Mouse (Mus musculus): ENCODE results near the gene L3mbtl2. TPM values are rescaled to one million over a fixed set of nuclear protein-coding genes. Genes with fewer than 3 reads are reported as not detected.
A peak's percentile ranks its signal among the peaks of the same experiment; 100 is the strongest.

The L3mbtl2 gene
- polyA plus RNA-seq (2015; fragmentation: Nextera tagmentation; extraction: Ambion mirVana), result 9.2 and 9.4 TPM in 2 replicates

DNA sequence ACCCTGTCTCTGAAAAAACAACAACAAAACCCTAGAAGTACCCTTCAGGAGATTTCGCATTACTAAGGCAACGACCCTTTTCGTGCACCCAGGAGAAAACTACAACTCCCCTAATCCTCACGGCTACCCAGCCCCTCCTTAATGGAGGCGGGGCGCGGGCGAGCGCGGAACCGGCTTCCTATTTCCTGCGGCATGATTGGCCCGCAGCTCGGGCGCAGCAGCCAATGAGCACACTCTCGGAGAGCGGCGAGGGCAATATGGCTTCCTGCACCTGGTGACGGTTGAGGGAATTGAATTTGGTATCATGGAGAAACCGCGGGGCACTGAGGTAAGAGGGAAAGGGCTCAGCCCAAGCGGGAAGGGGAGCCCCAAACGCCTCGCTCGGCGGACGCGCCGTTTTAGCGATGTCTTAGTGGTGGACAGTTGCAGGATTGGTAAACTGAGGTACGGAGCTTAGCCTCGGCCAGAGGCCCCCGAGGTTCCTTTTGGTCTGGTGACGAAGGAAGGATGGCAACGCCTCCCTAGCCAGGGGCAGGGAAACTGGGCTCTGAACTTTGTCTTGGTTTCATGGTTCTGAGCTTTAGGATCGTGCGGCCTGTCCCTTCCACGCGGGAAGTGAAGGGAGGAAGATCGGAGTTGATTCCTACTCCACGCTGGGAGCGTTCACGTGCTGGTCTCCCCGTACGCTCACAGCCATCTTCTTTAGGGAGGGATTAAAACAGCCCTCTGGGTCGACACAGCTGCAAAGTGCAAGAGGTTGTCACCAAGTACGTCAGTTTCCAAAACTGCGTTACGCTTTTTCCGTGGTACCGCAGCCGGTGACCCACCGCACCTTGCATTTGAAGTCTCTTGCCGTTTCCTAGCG lies at the start of gene L3mbtl2:
Gene L3mbtl2, plus strand, starts transcription at position 193 of the 865 bp plus-strand sequence.
- TF ChIP-seq EP300 (optimal IDR thresholded peaks at IDR 0.05), result no peak
- TF ChIP-seq CTCF (IDR thresholded peaks at IDR 0.05; ENCODE audit: low read depth), result peak; percentile 50
- Histone ChIP-seq H3K4me3 (ENCODE audit: low read depth, low read length) (peak within 1 kb of the TSS; percentile 74), H3K36me3 (ENCODE audit: control insufficient read depth, insufficient read depth, low read length) (peaks cover 7% of the 10 kb centered on the region; the same call in 1 of the 2 replicates), H3K4me2 (replicated peaks; ENCODE audit: low read depth) (peak within 1 kb of the TSS; percentile 96), H3K27ac (replicated peaks) (peak within 1 kb of the TSS; percentile 65; the same call in 1 of the 2 replicates), H3K9me3 (ENCODE audit: control insufficient read depth, low read length) (no peaks in the 10 kb centered on the region), H3K9ac (ENCODE audit: low read length) (peak within 1 kb of the TSS; percentile 68), H3K27me3 (ENCODE audit: control insufficient read depth, insufficient read depth, low read length) (no peaks in the 10 kb centered on the region), H3K4me1 (replicated peaks; ENCODE audit: control insufficient read depth, insufficient read depth) (peaks cover 4% of the 10 kb centered on the region; the same call in 1 of the 2 replicates)
- ATAC-seq (ENCODE audit: low FRiP score, low TSS enrichment) (peak; percentile 99), DNase-seq (ENCODE audit: low spot score) (peak; percentile 94)
- WGBS, result under 1% methylated on average over 53 of the region's 55 CpGs

DNA sequence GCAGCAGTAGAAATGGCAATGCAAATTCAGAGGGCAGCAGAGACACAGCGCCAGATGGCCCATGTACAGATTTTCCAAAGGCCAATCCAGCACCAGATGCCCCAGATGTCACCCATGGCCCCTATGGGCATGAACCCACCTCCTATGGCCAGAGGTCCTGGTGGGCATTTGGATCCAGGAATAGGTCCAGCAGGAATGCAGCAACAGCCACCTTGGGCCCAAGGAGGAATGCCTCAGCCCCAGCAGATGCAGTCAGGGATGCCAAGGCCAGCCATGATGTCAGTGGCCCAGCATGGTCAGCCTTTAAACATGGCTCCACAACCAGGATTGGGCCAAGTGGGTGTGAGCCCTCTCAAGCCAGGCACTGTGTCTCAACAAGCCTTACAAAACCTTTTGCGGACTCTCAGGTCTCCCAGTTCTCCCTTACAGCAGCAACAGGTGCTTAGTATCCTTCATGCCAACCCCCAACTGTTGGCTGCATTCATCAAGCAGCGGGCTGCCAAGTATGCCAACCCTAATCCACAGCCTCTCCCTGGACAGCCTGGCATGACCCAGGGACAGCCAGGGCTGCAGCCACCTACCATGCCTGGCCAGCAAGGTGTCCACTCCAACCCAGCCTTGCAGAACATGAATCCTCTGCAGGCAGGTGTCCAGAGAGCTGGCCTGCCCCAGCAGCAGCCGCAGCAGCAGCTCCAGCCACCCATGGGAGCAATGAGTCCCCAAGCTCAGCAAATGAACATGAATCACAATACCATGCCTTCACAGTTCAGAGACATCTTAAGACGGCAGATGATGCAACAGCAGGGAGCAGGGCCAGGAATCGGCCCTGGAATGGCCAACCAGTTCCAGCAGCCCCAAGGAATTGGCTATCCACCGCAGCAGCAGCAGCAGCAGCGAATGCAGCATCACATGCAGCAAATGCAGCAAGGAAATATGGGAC lies 13.9 kb upstream of the L3mbtl2 start:
- no peak for ATAC-seq (ENCODE audit: low FRiP score, low TSS enrichment)
- H3K9me3 ChIP-seq (ENCODE audit: control insufficient read depth, low read length), result no peaks in the 10 kb centered on the region
- WGBS, result 93% methylated on average over 8 of the region's 8 CpGs
- no peak overlapping the region for H3K9ac ChIP-seq (ENCODE audit: low read length)
- no peaks in the 10 kb centered on the region for H3K27me3 ChIP-seq (ENCODE audit: control insufficient read depth, insufficient read depth, low read length)
- no peak overlapping the region for H3K4me3 ChIP-seq (ENCODE audit: low read depth, low read length)
- no peak overlapping the region for H3K4me2 ChIP-seq (replicated peaks; ENCODE audit: low read depth)
- no peak overlapping the region for H3K27ac ChIP-seq (replicated peaks)
- no peak for DNase-seq (ENCODE audit: low spot score)
- peaks cover 24% of the 10 kb centered on the region for H3K36me3 ChIP-seq (ENCODE audit: control insufficient read depth, insufficient read depth, low read length)
- no peak for TF ChIP-seq CTCF (IDR thresholded peaks at IDR 0.05; ENCODE audit: low read depth)
- TF ChIP-seq EP300 (optimal IDR thresholded peaks at IDR 0.05), result no peak
- no peaks in the 10 kb centered on the region for H3K4me1 ChIP-seq (replicated peaks; ENCODE audit: control insufficient read depth, insufficient read depth)

DNA sequence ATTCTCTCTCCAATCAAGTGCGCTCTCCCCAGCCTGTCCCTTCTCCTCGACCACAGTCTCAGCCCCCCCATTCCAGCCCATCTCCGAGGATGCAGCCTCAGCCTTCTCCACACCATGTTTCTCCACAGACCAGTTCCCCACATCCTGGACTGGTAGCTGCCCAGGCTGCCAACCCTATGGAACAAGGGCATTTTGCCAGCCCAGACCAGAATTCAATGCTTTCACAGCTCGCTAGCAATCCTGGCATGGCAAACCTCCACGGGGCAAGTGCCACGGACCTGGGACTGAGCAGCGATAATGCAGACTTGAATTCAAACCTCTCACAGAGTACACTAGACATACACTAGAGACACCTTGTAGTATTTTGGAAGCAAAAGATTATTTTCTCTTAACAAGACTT lies 13.1 kb upstream of the L3mbtl2 start:
- Histone ChIP-seq H3K9me3 (ENCODE audit: control insufficient read depth, low read length) (no peaks in the 10 kb centered on the region), H3K9ac (ENCODE audit: low read length) (no peak overlapping the region), H3K4me3 (ENCODE audit: low read depth, low read length) (no peak overlapping the region), H3K4me2 (replicated peaks; ENCODE audit: low read depth) (no peak overlapping the region), H3K36me3 (ENCODE audit: control insufficient read depth, insufficient read depth, low read length) (peaks cover 23% of the 10 kb centered on the region), H3K27me3 (ENCODE audit: control insufficient read depth, insufficient read depth, low read length) (no peaks in the 10 kb centered on the region), H3K27ac (replicated peaks) (no peak overlapping the region), H3K4me1 (replicated peaks; ENCODE audit: control insufficient read depth, insufficient read depth) (no peaks in the 10 kb centered on the region)
- ATAC-seq (ENCODE audit: low FRiP score, low TSS enrichment) (no peak), DNase-seq (ENCODE audit: low spot score) (no peak)
- TF ChIP-seq CTCF (IDR thresholded peaks at IDR 0.05; ENCODE audit: low read depth) (no peak), EP300 (optimal IDR thresholded peaks at IDR 0.05) (no peak)
- 90% methylated on average over 7 of the region's 7 CpGs for WGBS

DNA sequence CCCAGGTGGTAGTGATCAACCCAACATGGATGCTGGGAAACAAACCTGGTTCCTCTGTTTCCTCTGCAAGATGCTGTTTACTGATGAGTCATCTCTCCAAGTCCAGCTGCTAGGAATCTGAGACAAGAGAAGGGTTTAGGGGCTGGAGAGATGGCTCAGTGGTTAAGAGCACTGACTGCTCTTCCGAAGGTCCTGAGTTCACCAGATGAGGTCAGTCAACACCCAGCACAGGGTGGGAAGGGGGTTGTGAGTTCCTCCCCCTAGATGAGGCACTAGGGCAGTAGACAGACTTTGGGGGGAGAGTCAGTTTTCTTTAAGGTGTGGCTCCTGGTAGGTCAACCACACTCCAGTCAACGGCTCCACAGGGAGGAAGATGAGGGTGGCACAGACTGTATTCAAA lies 2.0 kb upstream of the L3mbtl2 start:
- Histone ChIP-seq H3K9ac (ENCODE audit: low read length) (no peak overlapping the region), H3K9me3 (ENCODE audit: control insufficient read depth, low read length) (no peaks in the 10 kb centered on the region), H3K27me3 (ENCODE audit: control insufficient read depth, insufficient read depth, low read length) (no peaks in the 10 kb centered on the region), H3K4me2 (replicated peaks; ENCODE audit: low read depth) (no peak overlapping the region), H3K27ac (replicated peaks) (no peak overlapping the region), H3K36me3 (ENCODE audit: control insufficient read depth, insufficient read depth, low read length) (no peaks in the 10 kb centered on the region), H3K4me3 (ENCODE audit: low read depth, low read length) (no peak overlapping the region), H3K4me1 (replicated peaks; ENCODE audit: control insufficient read depth, insufficient read depth) (peaks cover 4% of the 10 kb centered on the region; the same call in 1 of the 2 replicates)
- no peak for DNase-seq (ENCODE audit: low spot score)
- 94% methylated on average over 2 of the region's 2 CpGs for WGBS
- no peak for TF ChIP-seq EP300 (optimal IDR thresholded peaks at IDR 0.05)
- no peak for ATAC-seq (ENCODE audit: low FRiP score, low TSS enrichment)

DNA sequence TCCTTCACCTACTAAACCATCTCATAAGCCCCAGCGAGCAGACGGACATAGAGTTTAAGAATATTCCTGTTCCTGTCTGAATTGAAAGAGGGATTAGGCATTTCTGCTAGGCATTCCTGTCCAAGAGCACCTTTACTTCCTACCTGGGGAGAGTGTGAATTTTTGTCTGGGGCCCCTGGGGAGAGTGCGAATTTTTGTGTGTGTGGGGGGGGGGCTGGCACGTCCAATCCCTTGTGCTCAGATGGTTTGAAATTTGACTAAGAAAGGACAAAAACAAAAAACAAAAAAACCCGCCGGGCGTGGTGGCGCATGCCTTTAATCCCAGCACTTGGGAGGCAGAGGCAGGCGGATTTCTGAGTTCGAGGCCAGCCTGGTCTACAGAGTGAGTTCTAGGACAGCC lies 408 bp upstream of the L3mbtl2 start:
- Histone ChIP-seq H3K36me3 (ENCODE audit: control insufficient read depth, insufficient read depth, low read length) (peaks cover 7% of the 10 kb centered on the region; the same call in 1 of the 2 replicates), H3K4me2 (replicated peaks; ENCODE audit: low read depth) (peak overlapping the region; percentile 96), H3K27me3 (ENCODE audit: control insufficient read depth, insufficient read depth, low read length) (no peaks in the 10 kb centered on the region), H3K9me3 (ENCODE audit: control insufficient read depth, low read length) (no peaks in the 10 kb centered on the region), H3K27ac (replicated peaks) (no peak overlapping the region), H3K9ac (ENCODE audit: low read length) (no peak overlapping the region), H3K4me1 (replicated peaks; ENCODE audit: control insufficient read depth, insufficient read depth) (peaks cover 4% of the 10 kb centered on the region; the same call in 1 of the 2 replicates), H3K4me3 (ENCODE audit: low read depth, low read length) (peak overlapping the region; percentile 74)
- DNase-seq (ENCODE audit: low spot score), result no peak
- WGBS, result 58% methylated on average over 10 of the region's 10 CpGs
- no peak for TF ChIP-seq CTCF (IDR thresholded peaks at IDR 0.05; ENCODE audit: low read depth)
- TF ChIP-seq EP300 (optimal IDR thresholded peaks at IDR 0.05), result no peak
- ATAC-seq (ENCODE audit: low FRiP score, low TSS enrichment), result no peak

Data from stomach, postnatal 0 days (tissue).